Mouse (Mus musculus) retina, postnatal 7 days (tissue): ENCODE data around the gene Cmc2.

Experiments used
- DNase-seq: peaks from one replicate; pipeline ENCODE4 v3.0.0-alpha.2; 2012; ENCODE audit warnings: low read depth, low spot score

The Cmc2 gene

GRCm38 (mm10) chr8:116842678-116843077 lies 78.6 kb downstream of the Cmc2 start:
- no peak for DNase-seq
